Mouse (Mus musculus) MEL (cell line): ENCODE results near the gene Josd2. TPM values are rescaled to one million over a fixed set of nuclear protein-coding genes. Genes with fewer than 3 reads are reported as not detected.

Source experiments
- DNase-seq: peaks from one replicate; pipeline ENCODE4 v3.0.0; 2011; ENCODE audit warnings: low read depth, low spot score
- H3K27ac ChIP-seq: 2 replicates; pipeline ENCODE4 v1.5.1; 2012; ENCODE audit warnings: low read depth, mild to moderate bottlenecking, control low read depth, low read length, moderate library complexity; ENCODE audit not compliant: control insufficient read depth
- H3K27me3 ChIP-seq, 2 experiments: fragments of 150-350 bp in 1 of 2; sonication (generic) in 1 of 2; 2 replicates each; pipeline ENCODE4 v1.6.1; 2012; ENCODE audit warnings: low read length in 2 of 2, mild to moderate bottlenecking in 2 of 2, improper control_type of control experiment in 1 of 2, moderate library complexity in 1 of 2; ENCODE audit not compliant: insufficient read depth in 2 of 2, control insufficient read depth in 1 of 2
- H3K36me3 ChIP-seq, 2 experiments: 2 replicates each; pipeline ENCODE4 v1.6.1; 2012 to 2014; ENCODE audit warnings: low read length in 2 of 2, improper control_type of control experiment in 1 of 2, inconsistent platforms in 1 of 2, mild to moderate bottlenecking in 1 of 2; ENCODE audit not compliant: insufficient read depth in 2 of 2, control insufficient read depth in 1 of 2
- H3K4me1 ChIP-seq, 2 experiments: fragments of 150-350 bp in 1 of 2; sonication (generic) in 1 of 2; 2 replicates each; pipeline ENCODE4 v1.6.1; 2012; ENCODE audit warnings: low read length in 2 of 2, improper control_type of control experiment in 1 of 2, mild to moderate bottlenecking in 1 of 2; ENCODE audit not compliant: insufficient read depth in 2 of 2, control insufficient read depth in 1 of 2
- H3K4me3 ChIP-seq, 2 experiments: fragments of 150-350 bp in 1 of 2; sonication (generic) in 1 of 2; 2 replicates each; pipeline ENCODE4 v1.5.1; 2012; ENCODE audit warnings: low read depth in 2 of 2, low read length in 2 of 2, mild to moderate bottlenecking in 2 of 2, moderate library complexity in 2 of 2, control low read depth in 1 of 2, improper control_type of control experiment in 1 of 2; ENCODE audit not compliant: control insufficient read depth in 1 of 2, insufficient read depth in 1 of 2
- H3K79me2 ChIP-seq: 2 replicates; pipeline ENCODE4 v1.6.1; 2012; ENCODE audit warnings: mild to moderate bottlenecking, low read length, moderate library complexity; ENCODE audit not compliant: control insufficient read depth, poor library complexity, insufficient read depth
- H3K9ac ChIP-seq: 2 replicates; pipeline ENCODE4 v1.6.1; 2012; ENCODE audit warnings: low read depth, mild to moderate bottlenecking, control low read depth, low read length, moderate library complexity; ENCODE audit not compliant: control insufficient read depth, poor library complexity, severe bottlenecking
- H3K9me3 ChIP-seq: fragments of 150-350 bp; sonication (generic); replicated peaks from 2 replicates; pipeline ENCODE4 v1.6.1; 2012; ENCODE audit warnings: mild to moderate bottlenecking, low read length, improper control_type of control experiment, moderate library complexity; ENCODE audit not compliant: insufficient read depth
- BHLHE40 ChIP-seq: IDR thresholded peaks from 2 replicates; pipeline ENCODE4 v1.6.1; 2012; ENCODE audit warnings: low read depth, mild to moderate bottlenecking, inconsistent platforms, low read length, improper control_type of control experiment, borderline replicate concordance
- CHD1 ChIP-seq: IDR thresholded peaks from 2 replicates; pipeline ENCODE4 v1.6.1; 2012; ENCODE audit warnings: low read depth, mild to moderate bottlenecking, inconsistent platforms, low read length, improper control_type of control experiment
- CTCF ChIP-seq, 3 experiments: IDR thresholded peaks in 2 of 3; conservative IDR thresholded peaks in 1 of 3; 2 replicates each; pipeline ENCODE4 v1.5.1; 2011 to 2012; ENCODE audit warnings: low read length in 3 of 3, low read depth in 2 of 3, mild to moderate bottlenecking in 2 of 3, improper control_type of control experiment in 1 of 3, inconsistent platforms in 1 of 3, mixed read lengths in 1 of 3, moderate library complexity in 1 of 3; ENCODE audit not compliant: control insufficient read depth in 1 of 3, insufficient read depth in 1 of 3, poor library complexity in 1 of 3, severe bottlenecking in 1 of 3
- E2F4 ChIP-seq: IDR thresholded peaks from 2 replicates; pipeline ENCODE4 v1.6.1; 2011; ENCODE audit warnings: low read depth, low read length, improper control_type of control experiment, borderline replicate concordance
- ELF1 ChIP-seq: IDR thresholded peaks from 2 replicates; pipeline ENCODE4 v1.6.1; 2014; ENCODE audit warnings: low read depth, mild to moderate bottlenecking, inconsistent platforms, low read length, improper control_type of control experiment, moderate library complexity
- ETS1 ChIP-seq: IDR thresholded peaks from 2 replicates; pipeline ENCODE4 v1.6.1; 2012; ENCODE audit warnings: low read depth, mild to moderate bottlenecking, inconsistent platforms, low read length, improper control_type of control experiment, moderate library complexity
- GABPA ChIP-seq: IDR thresholded peaks from 2 replicates; pipeline ENCODE4 v1.6.1; 2012; ENCODE audit warnings: low read depth, mild to moderate bottlenecking, inconsistent platforms, low read length, improper control_type of control experiment, moderate library complexity
- GATA1 ChIP-seq: IDR thresholded peaks from 2 replicates; pipeline ENCODE4 v1.6.1; 2011; ENCODE audit warnings: low read depth, low read length, improper control_type of control experiment
- HCFC1 ChIP-seq: IDR thresholded peaks from 2 replicates; pipeline ENCODE4 v1.6.1; 2012; ENCODE audit warnings: low read depth, mild to moderate bottlenecking, inconsistent platforms, low read length, improper control_type of control experiment, moderate library complexity
- JUND ChIP-seq: IDR thresholded peaks from 2 replicates; pipeline ENCODE4 v1.6.1; 2011; ENCODE audit warnings: low read depth, mild to moderate bottlenecking, improper control_type of control experiment, low read length
- KAT2A ChIP-seq: conservative IDR thresholded peaks from 2 replicates; pipeline ENCODE4 v1.6.1; 2012; ENCODE audit warnings: low read depth, low read length, improper control_type of control experiment, inconsistent platforms
- MAFK ChIP-seq: IDR thresholded peaks from 2 replicates; pipeline ENCODE4 v1.6.1; 2011; ENCODE audit warnings: low read depth, mild to moderate bottlenecking, low read length, improper control_type of control experiment, borderline replicate concordance
- MAX ChIP-seq: IDR thresholded peaks from 2 replicates; pipeline ENCODE4 v1.6.1; 2011; ENCODE audit warnings: low read length, improper control_type of control experiment
- MAZ ChIP-seq: IDR thresholded peaks from 2 replicates; pipeline ENCODE4 v1.6.1; 2012; ENCODE audit warnings: low read depth, mild to moderate bottlenecking, inconsistent platforms, low read length, improper control_type of control experiment
- MEF2A ChIP-seq: IDR thresholded peaks from 2 replicates; pipeline ENCODE4 v1.6.1; 2014; ENCODE audit warnings: low read depth, mild to moderate bottlenecking, inconsistent platforms, low read length, improper control_type of control experiment; ENCODE audit not compliant: poor library complexity, insufficient replicate concordance, severe bottlenecking; ENCODE audit errors: extremely low read depth
- MXI1 ChIP-seq: IDR thresholded peaks from 2 replicates; pipeline ENCODE4 v1.6.1; 2011; ENCODE audit warnings: mild to moderate bottlenecking, low read depth, low read length, improper control_type of control experiment
- MYB ChIP-seq: IDR thresholded peaks from 2 replicates; pipeline ENCODE4 v1.6.1; 2011; ENCODE audit warnings: mild to moderate bottlenecking, low read depth, low read length, improper control_type of control experiment
- MYC ChIP-seq: IDR thresholded peaks from 2 replicates; pipeline ENCODE4 v1.6.1; 2011; ENCODE audit warnings: low read depth, mild to moderate bottlenecking, low read length, improper control_type of control experiment, moderate library complexity
- NRF1 ChIP-seq: IDR thresholded peaks from 2 replicates; pipeline ENCODE4 v1.6.1; 2014; ENCODE audit warnings: low read depth, mild to moderate bottlenecking, inconsistent platforms, low read length, improper control_type of control experiment, moderate library complexity; ENCODE audit not compliant: poor library complexity, insufficient read depth, severe bottlenecking
- POLR2AphosphoS2 ChIP-seq: IDR thresholded peaks from 2 replicates; pipeline ENCODE4 v1.6.1; 2011; ENCODE audit warnings: low read length, improper control_type of control experiment
- POLR2AphosphoS5 ChIP-seq: IDR thresholded peaks from 2 replicates; pipeline ENCODE4 v1.6.1; 2012; ENCODE audit warnings: low read depth, borderline replicate concordance, mild to moderate bottlenecking, inconsistent platforms, low read length, moderate library complexity, mixed read lengths
- RAD21 ChIP-seq: IDR thresholded peaks from 2 replicates; pipeline ENCODE4 v1.6.1; 2011; ENCODE audit warnings: mild to moderate bottlenecking, low read depth, low read length, improper control_type of control experiment
- RCOR1 ChIP-seq: IDR thresholded peaks from 2 replicates; pipeline ENCODE4 v1.6.1; 2012; ENCODE audit warnings: low read depth, mild to moderate bottlenecking, inconsistent platforms, low read length, improper control_type of control experiment
- SIN3A ChIP-seq: IDR thresholded peaks from 2 replicates; pipeline ENCODE4 v1.6.1; 2012; ENCODE audit warnings: low read length, improper control_type of control experiment, inconsistent platforms
- SMC3 ChIP-seq: IDR thresholded peaks from 2 replicates; pipeline ENCODE4 v1.6.1; 2011; ENCODE audit warnings: low read depth, low read length, improper control_type of control experiment
- TAL1 ChIP-seq: IDR thresholded peaks from 2 replicates; pipeline ENCODE4 v1.6.1; 2012; ENCODE audit warnings: mild to moderate bottlenecking, inconsistent platforms, low read length, moderate library complexity, mixed read lengths
- UBTF ChIP-seq: IDR thresholded peaks from 2 replicates; pipeline ENCODE4 v1.6.1; 2012; ENCODE audit warnings: low read depth, mild to moderate bottlenecking, inconsistent platforms, low read length, improper control_type of control experiment, moderate library complexity, borderline replicate concordance; ENCODE audit not compliant: insufficient read depth
- USF2 ChIP-seq, 2 experiments: IDR thresholded peaks; 2 replicates each; pipeline ENCODE4 v1.6.1; 2011 to 2012; ENCODE audit warnings: improper control_type of control experiment in 2 of 2, low read length in 2 of 2, borderline replicate concordance in 1 of 2, inconsistent platforms in 1 of 2, low read depth in 1 of 2, mild to moderate bottlenecking in 1 of 2; ENCODE audit not compliant: insufficient read depth in 1 of 2
- ZNF384 ChIP-seq: IDR thresholded peaks from 2 replicates; pipeline ENCODE4 v1.6.1; 2012; ENCODE audit warnings: low read depth, mild to moderate bottlenecking, inconsistent platforms, low read length, improper control_type of control experiment
- polyA plus RNA-seq, 2 experiments: library from polyadenylated mRNA; stranded (reverse) in 1 of 2; unstranded in 1 of 2; fragments of >175 nt in 1 of 2; fragments of >200 nt in 1 of 2; gene quantifications; 2 replicates each; pipeline versions ENCODE4 v1.2.1 to v1.2.4; 2012; ENCODE audit warnings: low replicate concordance in 2 of 2, low read depth in 1 of 2; ENCODE audit not compliant: insufficient read length in 2 of 2, insufficient read depth in 1 of 2, missing spikeins in 1 of 2
- total RNA-seq: library from RNA; depleted of rRNA; stranded (reverse); fragments of 300-350 nt; gene quantifications from 2 replicates; pipeline ENCODE4 v1.2.3, GENCODE M21; 2012

The Josd2 gene
- total and polyA plus RNA-seq, 3 experiments: 95.5 to 141 TPM; not detected in 1

DNA sequence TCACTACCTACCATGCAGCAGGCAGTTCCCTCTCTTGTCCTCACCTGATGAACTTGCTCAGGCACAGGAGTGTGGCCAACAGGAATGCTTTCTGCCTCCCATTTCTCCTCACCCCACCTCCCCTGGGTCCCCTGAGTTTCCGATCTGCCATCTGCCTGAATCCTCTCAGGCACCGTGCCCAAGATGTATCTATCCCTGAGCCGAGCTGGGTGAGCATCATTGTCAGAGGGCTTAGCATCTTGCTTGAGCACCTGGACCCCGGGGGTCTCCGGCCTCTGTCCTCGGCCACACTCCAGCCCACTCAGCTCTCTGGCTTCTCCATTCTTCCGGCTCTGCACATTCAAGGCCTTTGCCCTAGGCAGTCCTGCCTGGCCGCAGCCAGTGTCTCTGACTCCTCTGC lies 29.8 kb upstream of the Josd2 start:
- H3K79me2 ChIP-seq: no peaks in the 10 kb centered on the region
- H3K4me1 ChIP-seq: no peaks in the 10 kb centered on the region
- H3K27ac ChIP-seq: no peak overlapping the region
- no peaks in the 10 kb centered on the region for H3K9me3 ChIP-seq
- no peak for TF ChIP-seq RAD21
- TF ChIP-seq MAX: no peak
- TF ChIP-seq BHLHE40: no peak
- no peak for TF ChIP-seq GATA1
- TF ChIP-seq GABPA: no peak
- no peak for TF ChIP-seq KAT2A
- TF ChIP-seq ZNF384: no peak
- TF ChIP-seq SMC3: no peak
- no peak for TF ChIP-seq MAZ
- no peak for TF ChIP-seq CHD1
- no peak for TF ChIP-seq CTCF (IDR thresholded peaks at IDR 0.05 in 2 of 3, conservative IDR thresholded peaks at IDR 0.05 in 1 of 3; ENCODE audit: control insufficient read depth in 1 of 3, insufficient read depth in 1 of 3, low read depth in 2 of 3, low read length in 3 of 3, poor library complexity in 1 of 3, severe bottlenecking in 1 of 3)
- no peak for TF ChIP-seq MYC
- TF ChIP-seq MYB: no peak
- TF ChIP-seq UBTF: no peak
- TF ChIP-seq SIN3A: no peak
- TF ChIP-seq TAL1: no peak
- no peak for TF ChIP-seq POLR2AphosphoS2
- TF ChIP-seq JUND: no peak
- TF ChIP-seq HCFC1: no peak
- TF ChIP-seq ETS1: no peak
- H3K36me3 ChIP-seq: 0 out of 4 replicates have a peak, but pooled peaks cover 0 to 2% of the 10 kb centered on the region in 2 experiments
- H3K27me3 ChIP-seq: peaks cover 0 to 1% of the 10 kb centered on the region in 2 experiments; a peak in 3 of 4 replicates
- H3K9ac ChIP-seq: no peak overlapping the region
- H3K4me3 ChIP-seq: no peak overlapping the region
- DNase-seq: no peak

DNA sequence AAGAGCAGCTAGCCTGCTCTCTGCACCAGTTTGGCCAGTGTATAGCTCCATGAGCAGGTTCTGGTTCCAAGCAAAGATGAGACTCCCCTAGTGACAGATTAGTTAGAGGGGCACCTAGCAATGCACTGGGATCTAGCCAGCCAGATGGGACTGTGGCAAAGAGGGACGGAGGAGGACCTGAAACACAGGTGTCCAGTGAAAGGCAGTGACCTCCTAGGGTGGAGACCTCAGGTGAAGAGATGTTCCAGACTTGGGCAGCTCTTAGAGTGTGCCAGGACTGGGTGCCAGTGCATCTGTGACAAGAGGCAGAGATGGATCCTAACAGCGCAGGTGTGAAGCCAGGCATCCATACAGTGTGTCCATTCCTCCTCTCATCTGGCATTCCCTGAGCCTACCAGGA lies 28.1 kb upstream of the Josd2 start:
- H3K27me3 ChIP-seq: peaks cover 0 to 1% of the 10 kb centered on the region in 2 experiments; a peak in 3 of 4 replicates
- no peaks in the 10 kb centered on the region for H3K9me3 ChIP-seq
- H3K36me3 ChIP-seq: no peaks in the 10 kb centered on the region
- H3K27ac ChIP-seq: no peak overlapping the region
- no peaks in the 10 kb centered on the region for H3K79me2 ChIP-seq
- no peak for DNase-seq
- no peaks in the 10 kb centered on the region for H3K4me1 ChIP-seq
- no peak overlapping the region for H3K4me3 ChIP-seq
- H3K9ac ChIP-seq: no peak overlapping the region
- TF ChIP-seq MEF2A (no peak), RCOR1 (no peak), MAFK (no peak), POLR2AphosphoS5 (no peak), USF2 (IDR thresholded peaks at IDR 0.05; ENCODE audit: borderline replicate concordance in 1 of 2, insufficient read depth in 1 of 2, low read depth in 1 of 2, low read length in 2 of 2) (no peak), E2F4 (no peak), JUND (no peak), NRF1 (no peak), MXI1 (no peak), ELF1 (no peak)
- TF ChIP-seq, all 39 proteins: peak for 0
